Mouse (Mus musculus) retina, postnatal 7 days (tissue): ENCODE results near the gene Rab3c.
A peak's percentile ranks its signal among the peaks of the same experiment; 100 is the strongest.

Experiments used
- DNase-seq: peaks from one replicate; pipeline ENCODE4 v3.0.0-alpha.2; 2012; ENCODE audit warnings: low read depth, low spot score

The Rab3c gene

DNA sequence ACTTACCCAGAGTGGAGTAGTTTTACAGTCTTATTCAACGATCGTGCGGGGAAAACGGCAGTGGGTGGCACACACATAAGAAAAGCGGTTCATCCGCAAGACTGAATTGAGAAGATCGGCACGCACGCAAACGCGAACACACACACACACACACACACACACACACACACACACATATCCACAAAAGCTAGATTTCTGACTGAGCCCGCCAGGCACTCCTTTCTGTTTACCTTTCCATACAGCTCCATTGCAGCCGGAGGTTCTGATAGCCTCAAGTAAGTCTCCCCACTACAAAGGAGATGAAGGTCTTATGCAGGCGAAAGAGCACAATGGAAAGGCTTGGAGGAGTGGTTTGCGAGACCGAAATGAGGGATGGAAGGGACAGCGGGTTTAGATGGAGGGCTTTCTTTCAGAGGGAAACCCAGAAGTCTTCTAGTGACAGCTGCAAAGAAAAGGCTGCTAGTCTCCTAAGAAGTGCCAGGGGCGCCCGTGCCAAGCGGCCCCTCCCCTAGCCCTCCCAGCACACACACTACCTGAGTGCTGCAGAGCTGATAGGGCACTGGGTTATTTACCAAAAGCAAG, at the start of gene Rab3c:
Rab3c (minus strand) TSS at position 434 of the 582 bp plus-strand sequence.
- DNase-seq: peak; percentile 14

DNA sequence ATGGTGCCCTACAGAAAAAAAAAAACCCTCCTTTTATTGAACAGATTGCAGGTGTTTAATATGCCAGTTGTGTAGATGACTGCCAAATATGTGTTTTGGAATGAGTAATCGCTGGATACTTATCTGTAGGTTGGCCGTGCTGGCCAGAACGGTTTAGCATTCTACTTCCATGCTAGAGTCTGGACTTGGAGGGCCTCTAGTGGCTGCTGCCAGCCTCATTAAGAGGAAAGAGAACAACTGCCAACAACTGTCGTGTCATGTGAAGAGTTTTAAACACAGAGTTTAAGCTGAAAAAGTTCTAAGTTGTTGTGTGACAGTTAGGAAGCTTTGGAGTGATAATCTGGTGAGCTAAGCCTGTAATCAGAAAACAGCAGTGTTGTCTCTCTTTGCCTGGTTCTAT, 38.0 kb upstream of the Rab3c start:
- DNase-seq: no peak

GRCm38 (mm10) chr13:110307188-110307587, 26.4 kb upstream of the Rab3c start:
- no peak for DNase-seq

DNA sequence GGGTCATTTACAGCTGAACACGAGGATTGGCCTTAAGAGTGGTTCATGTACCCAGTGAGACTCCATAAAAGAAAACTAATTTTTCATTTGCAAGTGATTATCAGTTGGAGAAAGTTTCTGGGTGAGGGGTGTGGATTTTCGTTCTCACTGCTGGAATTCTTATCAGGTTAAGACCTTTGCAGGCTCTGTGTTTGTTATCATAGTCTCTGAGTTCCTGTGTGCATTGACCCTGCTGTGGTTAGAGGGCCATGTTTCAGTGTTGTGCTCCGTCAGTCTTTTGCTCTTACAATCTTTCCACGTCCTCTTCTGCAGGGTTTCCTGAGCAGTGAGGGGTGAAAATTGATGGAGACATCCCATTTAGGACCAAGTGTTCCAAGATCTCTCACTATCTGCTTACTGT, 16.3 kb upstream of the Rab3c start:
- DNase-seq: no peak

DNA sequence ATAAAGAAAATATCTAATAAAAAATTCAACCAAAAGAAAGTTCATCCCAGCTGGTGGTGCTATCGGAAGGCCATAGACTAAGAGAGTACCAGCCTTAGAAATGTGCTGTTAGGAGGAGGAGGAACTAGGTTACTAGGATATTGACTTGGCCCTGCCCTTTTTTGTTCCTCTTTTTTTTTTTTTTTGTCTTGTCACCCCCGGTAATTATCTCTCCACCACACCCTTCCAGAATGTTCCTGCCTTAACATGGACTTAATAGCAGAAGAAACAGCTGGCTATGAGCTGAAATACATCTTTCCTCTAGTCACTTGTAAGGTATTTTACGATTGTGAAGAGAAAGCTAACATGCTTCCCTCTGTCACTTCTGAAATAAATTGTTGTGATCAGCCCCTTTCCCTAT, 7.7 kb upstream of the Rab3c start:
- no peak for DNase-seq

- no peak for DNase-seq
Measured at GRCm38 (mm10) chr13:110283781-110284180, 3.0 kb upstream of the Rab3c start.

GRCm38 (mm10) chr13:110280028-110280562, 701 bp downstream of the Rab3c start:
- DNase-seq: peak; percentile 73

DNA sequence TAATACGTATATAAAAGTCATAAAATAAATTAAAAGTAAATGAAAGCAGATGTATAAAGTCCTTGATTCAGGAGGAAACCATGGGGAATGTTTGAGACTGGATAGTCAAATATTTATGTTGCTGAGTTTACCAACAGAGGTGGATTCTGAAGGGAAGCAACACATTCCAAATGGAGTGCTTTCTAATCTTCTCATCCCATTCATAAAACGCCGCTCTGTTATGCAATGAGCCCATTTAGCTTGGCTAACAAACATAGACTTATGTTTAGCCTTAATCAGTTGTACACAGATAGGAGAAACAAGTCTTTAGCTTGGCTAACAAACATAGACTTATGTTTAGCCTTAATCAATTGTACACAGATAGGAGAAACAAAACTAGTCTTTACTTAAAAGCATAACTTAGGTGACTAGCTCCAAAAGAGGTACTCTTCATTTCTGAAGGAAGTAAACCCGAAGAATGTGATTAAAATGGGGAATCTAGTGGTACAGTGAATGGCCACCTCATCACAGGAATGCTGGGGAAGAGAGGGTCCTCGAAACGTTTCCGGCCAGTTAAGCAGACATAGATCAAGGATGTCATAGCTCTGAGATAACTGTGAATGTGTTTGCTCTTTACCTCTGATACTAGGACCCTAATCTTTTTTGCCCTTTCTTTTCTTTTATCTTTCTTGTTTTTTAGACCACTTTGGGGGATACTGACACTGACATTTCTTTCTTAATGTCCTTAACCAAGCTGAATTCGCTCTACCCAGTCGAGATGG, 1.6 kb downstream of the Rab3c start:
- no peak for DNase-seq

DNA sequence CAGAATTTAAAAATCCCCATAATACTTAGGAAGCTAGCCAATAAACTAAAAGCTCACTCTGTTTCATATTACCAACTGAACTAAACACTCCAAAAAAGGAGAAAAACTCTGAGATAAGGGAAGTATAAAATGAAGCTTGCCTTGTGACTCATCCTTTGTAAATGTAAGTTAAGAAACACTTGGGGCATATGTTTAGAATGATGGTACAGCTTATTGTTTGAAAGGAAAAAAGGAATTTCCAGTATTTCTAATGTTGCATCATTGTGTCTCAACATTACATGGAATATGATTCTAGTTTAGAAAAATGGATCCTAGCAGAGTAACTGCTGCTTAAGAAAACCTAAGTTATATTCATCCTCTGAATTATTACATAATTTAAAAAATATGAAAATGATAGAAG, 3.1 kb downstream of the Rab3c start:
- no peak for DNase-seq

- no peak for DNase-seq
Measured at GRCm38 (mm10) chr13:110275471-110275870, 5.3 kb downstream of the Rab3c start.

DNA sequence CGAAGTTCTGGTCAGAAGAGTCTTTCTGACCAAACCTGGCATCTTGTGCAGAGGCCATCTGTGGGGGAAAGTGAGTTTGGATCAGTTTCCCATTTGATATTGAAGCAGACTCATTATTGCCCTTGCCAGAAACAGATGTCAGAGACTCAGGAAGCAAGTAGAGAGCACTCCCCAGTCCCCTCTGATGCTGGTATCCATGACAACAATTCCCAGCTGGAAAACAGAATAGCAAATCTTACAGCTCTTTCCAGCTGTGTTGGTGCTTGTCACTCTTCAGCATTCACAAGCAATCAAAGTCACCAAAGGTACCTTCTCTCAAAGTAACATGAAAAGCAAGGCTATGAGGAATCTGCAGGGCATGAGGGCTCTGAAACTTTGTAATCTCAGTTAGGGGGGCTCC, 20.1 kb downstream of the Rab3c start:
- no peak for DNase-seq

DNA sequence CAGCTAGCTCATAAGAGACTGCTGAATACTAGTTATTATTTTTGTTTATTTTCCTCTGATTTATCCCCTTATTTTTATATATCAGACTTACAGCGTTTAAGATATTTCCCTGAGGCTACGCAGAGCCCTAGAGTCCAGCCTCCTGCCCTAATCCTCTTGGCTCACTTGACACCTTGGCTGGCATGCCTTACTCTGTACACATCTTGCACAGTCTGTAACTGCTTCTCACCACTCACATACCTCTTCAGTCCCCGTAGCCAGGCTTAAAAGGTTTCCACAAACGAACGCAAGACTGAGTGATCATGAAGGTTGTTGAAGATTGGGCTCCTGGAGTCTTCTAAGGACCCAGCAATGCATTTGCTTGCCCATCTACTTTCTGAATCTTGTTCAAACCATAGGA, 29.3 kb downstream of the Rab3c start:
- DNase-seq: no peak

DNA sequence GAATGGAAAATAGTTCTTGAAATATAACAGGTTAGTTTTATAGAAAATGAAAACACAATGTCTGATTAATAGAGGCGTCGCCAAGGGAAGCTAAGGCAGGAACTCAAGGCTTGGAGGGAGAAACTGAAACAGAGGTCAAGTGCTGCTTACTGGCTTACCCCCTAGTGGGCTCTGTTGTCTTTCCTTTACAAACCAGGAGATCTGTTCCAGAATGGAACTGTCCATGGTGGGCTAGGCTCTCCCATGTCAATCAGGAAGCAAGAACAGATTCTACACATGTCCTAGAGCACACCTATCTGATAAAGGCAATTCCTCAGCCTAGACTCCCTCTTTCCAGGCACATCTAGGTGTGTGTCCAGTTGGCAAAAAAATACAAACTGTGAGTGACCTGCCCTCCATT, 32.3 kb downstream of the Rab3c start:
- DNase-seq: no peak

- DNase-seq: no peak
Measured at GRCm38 (mm10) chr13:110238970-110239369, 41.8 kb downstream of the Rab3c start.

- DNase-seq: no peak
Measured at GRCm38 (mm10) chr13:110237209-110237935, 43.4 kb downstream of the Rab3c start.

- no peak for DNase-seq
Measured at GRCm38 (mm10) chr13:110233364-110233763, 47.4 kb downstream of the Rab3c start.

- no peak for DNase-seq
Measured at GRCm38 (mm10) chr13:110231086-110231688, 49.6 kb downstream of the Rab3c start.

GRCm38 (mm10) chr13:110230046-110230445, 50.8 kb downstream of the Rab3c start:
- DNase-seq: no peak

DNA sequence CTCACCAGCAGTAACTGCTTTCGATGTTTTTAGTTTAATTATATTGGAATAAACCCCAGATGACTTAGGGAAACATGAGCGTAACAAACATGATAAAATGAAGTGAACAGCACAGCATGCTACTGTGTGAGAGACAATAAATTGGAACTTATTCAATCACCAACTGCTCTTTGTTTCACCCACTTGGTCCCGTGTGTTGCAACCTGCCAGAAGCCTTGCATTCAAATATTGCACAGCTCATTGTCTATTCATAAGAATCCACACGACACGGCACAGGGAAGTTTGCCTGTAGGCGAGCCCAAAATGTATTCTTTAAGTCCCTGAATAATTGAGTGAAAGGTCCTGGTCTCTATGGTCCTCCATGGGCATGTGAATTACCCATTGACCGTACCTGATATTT, 61.6 kb downstream of the Rab3c start:
- no peak for DNase-seq

DNA sequence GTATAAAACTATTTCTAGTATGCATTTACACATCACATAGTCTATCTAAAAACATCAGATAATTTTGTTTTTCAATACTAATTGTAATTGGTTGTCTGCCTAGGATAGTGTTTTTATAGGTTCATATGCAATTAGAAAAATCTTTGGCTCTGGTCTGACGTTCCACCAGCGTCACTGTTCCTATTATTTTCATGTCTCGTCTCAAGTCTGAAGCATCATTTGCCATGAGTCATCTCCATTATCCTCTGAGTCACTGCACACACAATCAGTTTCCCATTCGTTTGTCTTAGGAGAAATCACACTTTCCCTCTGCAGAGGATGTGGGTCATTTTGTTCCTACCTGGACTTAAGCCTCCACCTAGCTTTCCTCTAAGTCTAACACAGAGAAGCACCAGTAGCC, 62.3 kb downstream of the Rab3c start:
- no peak for DNase-seq

DNA sequence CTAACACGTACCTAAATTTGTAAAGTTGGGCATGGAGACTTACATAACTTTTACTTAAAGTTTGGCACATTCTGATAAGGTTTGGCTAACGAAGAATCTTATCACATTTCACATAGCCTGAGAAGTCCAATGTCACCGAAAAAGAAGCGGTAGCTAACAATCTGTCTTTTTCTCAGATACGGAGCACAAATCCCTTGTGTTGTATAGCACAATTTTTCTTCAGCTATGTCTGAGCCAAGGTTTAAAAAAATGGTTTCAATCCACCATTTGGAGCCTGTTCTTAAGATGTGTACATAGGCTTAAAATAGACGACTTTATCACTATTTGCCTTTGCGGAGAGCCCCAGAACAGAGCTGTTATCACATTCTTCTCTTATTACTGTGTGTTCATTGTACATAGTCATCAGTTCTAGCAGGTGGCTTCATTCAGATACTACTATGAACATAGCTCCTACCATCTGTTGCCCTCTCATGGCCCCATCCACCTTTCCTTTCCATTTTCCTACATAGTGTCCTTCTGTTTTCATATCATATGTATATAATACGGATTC, 69.2 kb downstream of the Rab3c start:
- DNase-seq: no peak

GRCm38 (mm10) chr13:110198906-110199305, 81.9 kb downstream of the Rab3c start:
- DNase-seq: no peak
